Mouse (Mus musculus) B cell, adult 62 days (primary cell): Measurements from ENCODE around the gene Syna. TPM values are rescaled to one million over a fixed set of nuclear protein-coding genes. Genes with fewer than 3 reads are reported as not detected.

Experiments
- total RNA-seq: library from RNA; stranded (reverse); gene quantifications from 4 replicates; pipeline ENCODE4 v1.2.4, GENCODE M21; 2023

The Syna gene
- 0.57 to 0.67 TPM in 2 of 4 replicates, not detected in the others for total RNA-seq

GRCm38 (mm10) chr5:134560071-134560449 lies at the start of gene Syna:
Gene Syna, minus strand, starts transcription at chr5:134560171.

GRCm38 (mm10) chr5:134581146-134581545 lies 21.2 kb upstream of the Syna start, which contains the start of gene Rfc2:
Gene Rfc2, plus strand, starts transcription at chr5:134581366.

GRCm38 (mm10) chr5:134552110-134552972 lies 7.6 kb downstream of the Syna start, which contains the start of gene Clip2:
Gene Clip2, minus strand, starts transcription at chr5:134552434.

Other genes with a start within 250 kb of the Syna start
- 66.2 to 98.3 TPM (median 75.2 TPM) in 4 replicates for gene Gtf2i, start 245.4 kb downstream of the Syna start, total RNA-seq
- gene Gtf2ird1, start 103.5 kb downstream of the Syna start, total RNA-seq = 0.79 to 4.1 TPM (median 2.4 TPM) in 4 replicates
- 7.2 to 8.7 TPM (median 7.3 TPM) in 4 replicates for gene Clip2, start 7.7 kb downstream of the Syna start, total RNA-seq
- 128 to 145 TPM (median 138 TPM) in 4 replicates for gene Rfc2, start 21.2 kb upstream of the Syna start, total RNA-seq
- 232 to 260 TPM (median 237 TPM) in 4 replicates for gene Lat2, start 54.9 kb upstream of the Syna start, total RNA-seq
- 273 to 290 TPM (median 279 TPM) in 4 replicates for gene Eif4h, start 79.3 kb upstream of the Syna start, total RNA-seq
- gene Limk1, start 128.4 kb upstream of the Syna start, total RNA-seq = 15.5 to 21.9 TPM (median 18.0 TPM) in 4 replicates
- gene Eln, start 187.2 kb upstream of the Syna start, total RNA-seq = 0.16 TPM in 1 of 4 replicates, not detected in the others